Mouse (Mus musculus) A20 (cell line): ENCODE data around the gene Arfgef3.
A peak's percentile ranks its signal among the peaks of the same experiment; 100 is the strongest.
"Not testable (repeated sequence)": the region's sequence is repeated elsewhere in the genome, so short reads cannot be mapped to it uniquely, and the experiment has no call there.

Experiments
- DNase-seq: peaks from one replicate; pipeline ENCODE4 v3.0.0-alpha.2; 2011; ENCODE audit warnings: low read depth, low spot score

Gene Arfgef3

GRCm38 (mm10) chr10:18589455-18589854 is 154.3 kb downstream of the Arfgef3 start:
- no peak for DNase-seq

GRCm38 (mm10) chr10:18584188-18584587 is 159.6 kb downstream of the Arfgef3 start:
- DNase-seq, result no peak

GRCm38 (mm10) chr10:18572581-18572980 is 171.2 kb downstream of the Arfgef3 start:
- DNase-seq, result peak; percentile 44

GRCm38 (mm10) chr10:18562940-18563339 is 180.8 kb downstream of the Arfgef3 start:
- DNase-seq, result peak; percentile 42

GRCm38 (mm10) chr10:18561445-18561844 is 182.3 kb downstream of the Arfgef3 start:
- peak; percentile 23 for DNase-seq

GRCm38 (mm10) chr10:18559076-18559475 is 184.7 kb downstream of the Arfgef3 start:
- not testable (repeated sequence) for DNase-seq

GRCm38 (mm10) chr10:18549321-18550216 is 194.2 kb downstream of the Arfgef3 start:
- DNase-seq, result no peak

GRCm38 (mm10) chr10:18547381-18547780 is 196.4 kb downstream of the Arfgef3 start:
- no peak for DNase-seq

GRCm38 (mm10) chr10:18545813-18546235 is 197.9 kb downstream of the Arfgef3 start, which contains the start of gene Hebp2:
Hebp2 (minus strand) TSS chr10:18546076.
- DNase-seq, result no peak

- DNase-seq, result no peak
Measured at GRCm38 (mm10) chr10:18545309-18545708, 198.4 kb downstream of the Arfgef3 start.

GRCm38 (mm10) chr10:18536889-18537288 is 206.9 kb downstream of the Arfgef3 start:
- no peak for DNase-seq

GRCm38 (mm10) chr10:18532293-18532692 is 211.5 kb downstream of the Arfgef3 start:
- no peak for DNase-seq
